Mouse (Mus musculus): ENCODE results near the gene Cnmd. TPM values are rescaled to one million over a fixed set of nuclear protein-coding genes. Genes with fewer than 3 reads are reported as not detected.

The Cnmd gene
- total RNA-seq, 1 experiment from 2014 or later: not detected

DNA sequence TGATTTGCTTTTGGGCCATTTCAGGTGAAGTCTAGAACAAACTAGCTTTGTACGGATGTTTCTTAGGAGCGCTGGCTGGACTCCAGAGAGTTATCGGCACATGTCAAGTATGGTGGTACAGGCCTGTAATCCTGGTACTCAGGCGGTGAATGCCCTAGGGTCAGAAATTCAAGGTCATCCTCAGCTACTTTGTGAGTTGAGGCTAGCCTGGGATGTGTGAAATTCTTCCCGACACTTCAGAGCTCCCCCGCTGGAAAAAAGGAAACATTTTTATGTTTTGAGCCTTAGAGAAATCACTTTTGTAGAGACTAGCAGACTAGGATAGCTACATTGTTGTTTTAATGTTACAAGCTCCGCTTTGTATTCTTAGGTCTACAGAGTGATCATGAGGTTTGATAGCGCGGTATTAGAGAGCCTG is 73.4 kb downstream of the Cnmd start:
- ATAC-seq (replicated peaks; ENCODE audit: insufficient number of reproducible peaks, low FRiP score, low TSS enrichment, poor library complexity, severe bottlenecking): no peak

DNA sequence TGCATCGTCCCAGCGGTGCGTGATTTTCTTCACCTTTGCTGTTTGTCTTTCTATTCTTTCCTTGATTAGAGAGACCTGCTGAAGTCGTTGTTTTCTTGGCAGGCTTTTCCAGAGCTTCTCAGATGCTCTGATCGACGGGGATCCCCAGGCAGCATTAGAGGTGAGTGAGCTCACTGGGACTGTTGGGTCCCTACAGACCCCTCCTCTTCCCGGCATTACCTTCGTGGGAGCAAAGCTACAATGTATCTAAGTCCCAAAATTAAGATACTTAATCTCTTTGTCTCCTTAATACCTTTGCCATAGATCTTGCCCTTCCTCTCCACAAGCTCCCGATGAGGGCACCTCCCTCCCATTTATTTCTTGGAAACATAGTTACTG is 74.1 kb downstream of the Cnmd start:
- ATAC-seq (replicated peaks; ENCODE audit: insufficient number of reproducible peaks, low FRiP score, low TSS enrichment, poor library complexity, severe bottlenecking): no peak

Other genes with a start within 250 kb of the Cnmd start
- gene Kbtbd7, start 235.7 kb downstream of the Cnmd start, total RNA-seq (2017): 20.7 to 22.0 TPM (median 21.7 TPM) in 3 replicates
- gene Kbtbd6, start 210.3 kb downstream of the Cnmd start, total RNA-seq (2017): 1.6 TPM in 1 of 3 replicates, not detected in the others
- 153 to 230 TPM (median 169 TPM) in 3 replicates for gene Elf1, start 181.0 kb downstream of the Cnmd start, total RNA-seq (2017)
- gene Wbp4, start 180.7 kb downstream of the Cnmd start, total RNA-seq (2017): 59.1 to 69.4 TPM (median 63.9 TPM) in 3 replicates
- 144 to 198 TPM (median 182 TPM) in 3 replicates for gene Sugt1, start 74.5 kb downstream of the Cnmd start, total RNA-seq (2017)
- gene Pcdh8, start 109.1 kb upstream of the Cnmd start, total RNA-seq (2017): not detected in 3 replicates